In genomic region chr16:30673662-30674061, GRCm38 (mm10) we compare ENCODE assay signal across 27 mouse cellular contexts.
DNase-seq lines count a peak whose midpoint lies in the region; ATAC-seq and TF ChIP-seq lines count a peak whose summit lies in the region.
"Had no signal": no experiment of that assay in that cellular context is flagged by ENCODE, and none has a peak within 500 bp of the region (broad histone marks: within the 10 kb centered on the region; RNA-seq: fewer than 3 reads in every experiment).

No protein-coding gene starts in this region.

- peaks cover 6% of the 10 kb centered on the region; the same call in 1 of the 2 replicates for H3K4me1 ChIP-seq in embryonic facial prominence, embryonic 13.5 days
- peaks cover 7% of the 10 kb centered on the region; the same call in 1 of the 2 replicates for H3K4me1 ChIP-seq in embryonic facial prominence, embryonic 10.5 days
- peaks cover 13% of the 10 kb centered on the region for H3K4me1 ChIP-seq in thymus, adult 2 months (replicated peaks; ENCODE audit: control insufficient read depth, insufficient read depth, low read length)
- H3K4me1 ChIP-seq: heart, embryonic 13.5 days; limb, embryonic 15.5 days; midbrain, embryonic 10.5 days; neural tube, embryonic 13.5 days; stomach, embryonic 15.5 days had no signal

- no peak for TF ChIP-seq CTCF in layer of hippocampus, adult 2 months (conservative IDR thresholded peaks at IDR 0.05)
- no peak for TF ChIP-seq CTCF in thymus, adult 2 months (IDR thresholded peaks at IDR 0.05; ENCODE audit: borderline replicate concordance, control insufficient read depth, extremely low read depth, insufficient read depth, low read length, poor library complexity)

- ATAC-seq in embryonic facial prominence, embryonic 13.5 days (ENCODE audit: insufficient number of reproducible peaks, insufficient read depth, low FRiP score, low TSS enrichment, low read depth): no peak
- ATAC-seq: activated CD4-positive, CD25-positive, alpha-beta regulatory T cell, adult 4 months; hindbrain, postnatal 0 days; intestine, embryonic 16.5 days; midbrain, embryonic 16.5 days had no signal

- no peak for DNase-seq in embryonic facial prominence, embryonic 10.5 days (ENCODE audit: low spot score)
- DNase-seq in layer of hippocampus, adult 2 months (ENCODE audit: low spot score in 2 of 2): no peak
- no peak for DNase-seq in layer of hippocampus, adult 11-12 months (ENCODE audit: low spot score)
- no peak for DNase-seq in thymus, adult 2 months
- no peak for DNase-seq in thymus, postnatal 25 days
- no peak for DNase-seq in retina, postnatal 1 day
- DNase-seq: adrenal gland, adult 8-10 months; embryo, embryonic 11 days; gastrocnemius, postnatal 36 days; heart, adult 2 months; heart, postnatal 14 days; kidney, adult 9 months; kidney, postnatal 14 days; layer of hippocampus, postnatal 36 days had no signal

- H3K27me3 ChIP-seq in embryonic facial prominence, embryonic 13.5 days: no peaks in the 10 kb centered on the region
- H3K27me3 ChIP-seq in embryonic facial prominence, embryonic 10.5 days (replicated peaks; ENCODE audit: low read depth, poor library complexity, severe bottlenecking): no peaks in the 10 kb centered on the region
- no peaks in the 10 kb centered on the region for H3K27me3 ChIP-seq in thymus, adult 2 months (ENCODE audit: control insufficient read depth, insufficient read depth, low read length)
- H3K27me3 ChIP-seq: heart, embryonic 13.5 days; limb, embryonic 15.5 days; lung, embryonic 15.5 days; neural tube, embryonic 13.5 days; stomach, embryonic 15.5 days had no signal

- H3K9ac ChIP-seq in embryonic facial prominence, embryonic 13.5 days: no peak overlapping the region
- H3K9ac ChIP-seq: heart, embryonic 13.5 days; limb, embryonic 15.5 days; liver, embryonic 14.5 days; lung, embryonic 15.5 days; neural tube, embryonic 13.5 days; stomach, embryonic 15.5 days had no signal

- H3K4me2 ChIP-seq in embryonic facial prominence, embryonic 13.5 days: peak overlapping the region; percentile 0; the same call in 1 of the 2 replicates
- H3K4me2 ChIP-seq: heart, embryonic 13.5 days; limb, embryonic 15.5 days; lung, embryonic 15.5 days; neural tube, embryonic 13.5 days; stomach, embryonic 15.5 days had no signal

- no peaks in the 10 kb centered on the region for H3K9me3 ChIP-seq in embryonic facial prominence, embryonic 13.5 days
- no peaks in the 10 kb centered on the region for H3K9me3 ChIP-seq in embryonic facial prominence, embryonic 10.5 days
- H3K9me3 ChIP-seq: heart, embryonic 13.5 days; limb, embryonic 15.5 days; lung, embryonic 15.5 days; midbrain, embryonic 10.5 days; neural tube, embryonic 13.5 days; stomach, embryonic 15.5 days had no signal

- WGBS in embryonic facial prominence, embryonic 13.5 days: 60% methylated on average over 15 of the region's 15 CpGs
- WGBS in embryonic facial prominence, embryonic 10.5 days: 85% methylated on average over 15 of the region's 15 CpGs
- WGBS in thymus, adult 2 months: 82% methylated on average over 15 of the region's 15 CpGs

- H3K4me3 ChIP-seq in embryonic facial prominence, embryonic 13.5 days: no peak overlapping the region
- H3K4me3 ChIP-seq in embryonic facial prominence, embryonic 10.5 days: no peak overlapping the region
- peak overlapping the region; percentile 27; the same call in 1 of the 2 replicates for H3K4me3 ChIP-seq in layer of hippocampus, adult 2 months
- H3K4me3 ChIP-seq in thymus, adult 2 months (ENCODE audit: control insufficient read depth, insufficient read depth, low read length): no peak overlapping the region
- H3K4me3 ChIP-seq: heart, adult 2 months; heart, embryonic 13.5 days; limb, embryonic 15.5 days; lung, embryonic 15.5 days; midbrain, embryonic 10.5 days; myocyte; neural tube, embryonic 13.5 days; stomach, embryonic 15.5 days had no signal

- no peak for TF ChIP-seq POLR2A in thymus, adult 2 months (IDR thresholded peaks at IDR 0.05; ENCODE audit: control insufficient read depth, extremely low read depth, insufficient read depth, low read length, poor library complexity)

- H3K27ac ChIP-seq in embryonic facial prominence, embryonic 13.5 days: no peak overlapping the region
- no peak overlapping the region for H3K27ac ChIP-seq in embryonic facial prominence, embryonic 10.5 days (replicated peaks)
- no peak overlapping the region for H3K27ac ChIP-seq in layer of hippocampus, adult 2 months
- H3K27ac ChIP-seq in thymus, adult 2 months (ENCODE audit: control insufficient read depth, insufficient read depth, low read length): peak overlapping the region; percentile 55; the same call in 1 of the 2 replicates
- H3K27ac ChIP-seq: heart, adult 2 months; heart, embryonic 13.5 days; hindbrain, postnatal 0 days; limb, embryonic 15.5 days; liver, embryonic 14.5 days; lung, embryonic 15.5 days; midbrain, embryonic 10.5 days; neural tube, embryonic 13.5 days; stomach, embryonic 15.5 days had no signal

- H3K36me3 ChIP-seq in embryonic facial prominence, embryonic 13.5 days: no peaks in the 10 kb centered on the region
- H3K36me3 ChIP-seq in embryonic facial prominence, embryonic 10.5 days (replicated peaks): no peaks in the 10 kb centered on the region
- H3K36me3 ChIP-seq in thymus, adult 2 months (ENCODE audit: control insufficient read depth, insufficient read depth, low read length): no peaks in the 10 kb centered on the region
- H3K36me3 ChIP-seq: heart, embryonic 13.5 days; limb, embryonic 15.5 days; lung, embryonic 15.5 days; midbrain, embryonic 10.5 days; neural tube, embryonic 13.5 days; stomach, embryonic 15.5 days had no signal
